Mouse (Mus musculus): ENCODE data around the gene Srd5a1.

- TF ChIP-seq POLR2A (IDR thresholded peaks at IDR 0.05; ENCODE audit: low read depth, low read length) (no peak), CTCF (IDR thresholded peaks at IDR 0.05; ENCODE audit: extremely low read depth, insufficient read length, insufficient replicate concordance, low read depth, low read length) (no peak)
These were observed 54.5 kb downstream of the Srd5a1 start for GRCm38 (mm10) chr13:69556728-69557127.

All from small intestine, adult 2 months (tissue).